Mouse (Mus musculus) mouse embryonic stem cell (cell line): ENCODE results near the gene Ecsit.

Source experiments
- in situ Hi-C, 2 experiments: fragments of 300-500 bp; cut with MboI; formaldehyde crosslinking; loops; 1 replicate in 1 of 2; 3 replicates in 1 of 2; pipeline ENCODE4 v1.14.3; 2019 to 2020; ENCODE audit warnings: low sequenced_read_pairs in 2 of 2, low pct_unique_long_range_greater_than_20kb in 1 of 2, mixed read lengths in 1 of 2; ENCODE audit not compliant: unreplicated experiment in 1 of 2

The Ecsit gene

GRCm38 (mm10) chr9:22057031-22057517 lies 28.2 kb downstream of the Ecsit start:
- in situ Hi-C loops = no loop called here

GRCm38 (mm10) chr9:22056303-22056910 lies 28.8 kb downstream of the Ecsit start:
- in situ Hi-C loops = no loop called here

- in situ Hi-C loops = no loop called here
Observed at GRCm38 (mm10) chr9:22055713-22056112, 29.5 kb downstream of the Ecsit start.

- in situ Hi-C loops = loop anchor here in 1 of 2 experiments (5.0 kb wide), 1 partner anchor 77 kb away; no protein-coding TSS in a partner anchor
Observed at GRCm38 (mm10) chr9:22054411-22055076, 30.7 kb downstream of the Ecsit start.

GRCm38 (mm10) chr9:22053657-22054056 lies 31.6 kb downstream of the Ecsit start:
- in situ Hi-C loops = loop anchor here in 1 of 2 experiments (5.0 kb wide), 1 partner anchor 76 kb away; no protein-coding TSS in a partner anchor

GRCm38 (mm10) chr9:22051958-22052254 lies 33.3 kb downstream of the Ecsit start, which contains the start of gene Elavl3:
TSS of gene Elavl3 (minus strand) at chr9:22052023.
- in situ Hi-C loops = loop anchor here in 1 of 2 experiments (5.0 kb wide), 1 partner anchor 75 kb away; no protein-coding TSS in a partner anchor

GRCm38 (mm10) chr9:22051161-22051957 lies 33.9 kb downstream of the Ecsit start:
- in situ Hi-C loops = loop anchor here in 1 of 2 experiments (5.0 kb wide), 1 partner anchor 74 kb away; no protein-coding TSS in a partner anchor

- in situ Hi-C loops = loop anchor here in 1 of 2 experiments (5.0 kb wide), 1 partner anchor 73 kb away; no protein-coding TSS in a partner anchor
Observed at GRCm38 (mm10) chr9:22050351-22050889, 34.8 kb downstream of the Ecsit start.

- in situ Hi-C loops = loop anchor here in 1 of 2 experiments (5.0 kb wide), 1 partner anchor 72 kb away; no protein-coding TSS in a partner anchor
Observed at GRCm38 (mm10) chr9:22049721-22050270, 35.4 kb downstream of the Ecsit start.

- in situ Hi-C loops = no loop called here
Observed at GRCm38 (mm10) chr9:22049315-22049714, 35.9 kb downstream of the Ecsit start.

- in situ Hi-C loops = no loop called here
Observed at GRCm38 (mm10) chr9:22047329-22047728, 37.9 kb downstream of the Ecsit start.

GRCm38 (mm10) chr9:22041832-22042231 lies 43.4 kb downstream of the Ecsit start:
- in situ Hi-C loops = loop anchor here in 1 of 2 experiments (5.0 kb wide), 1 partner anchor 40 kb away; the partner anchor contains the start of genes Ccdc151 and Prkcsh

- in situ Hi-C loops = no loop called here
Observed at GRCm38 (mm10) chr9:22037826-22038225, 47.4 kb downstream of the Ecsit start.

- in situ Hi-C loops = no loop called here
Observed at GRCm38 (mm10) chr9:22035300-22036044, 49.8 kb downstream of the Ecsit start.

GRCm38 (mm10) chr9:22030386-22030785 lies 54.9 kb downstream of the Ecsit start:
- in situ Hi-C loops = no loop called here

- in situ Hi-C loops = no loop called here
Observed at GRCm38 (mm10) chr9:22028467-22028866, 56.8 kb downstream of the Ecsit start.

- in situ Hi-C loops = no loop called here
Observed at GRCm38 (mm10) chr9:22024592-22024991, 60.6 kb downstream of the Ecsit start.
